Mouse (Mus musculus): Measurements from ENCODE around the gene Sgcd. TPM values are rescaled to one million over a fixed set of nuclear protein-coding genes. Genes with fewer than 3 reads are reported as not detected.
"Not testable (repeated sequence)": the region's sequence is repeated elsewhere in the genome, so short reads cannot be mapped to it uniquely, and the experiment has no call there.

Sgcd gene
- polyA plus RNA-seq, 1 experiment from 2014 or later: 2.5 TPM

DNA sequence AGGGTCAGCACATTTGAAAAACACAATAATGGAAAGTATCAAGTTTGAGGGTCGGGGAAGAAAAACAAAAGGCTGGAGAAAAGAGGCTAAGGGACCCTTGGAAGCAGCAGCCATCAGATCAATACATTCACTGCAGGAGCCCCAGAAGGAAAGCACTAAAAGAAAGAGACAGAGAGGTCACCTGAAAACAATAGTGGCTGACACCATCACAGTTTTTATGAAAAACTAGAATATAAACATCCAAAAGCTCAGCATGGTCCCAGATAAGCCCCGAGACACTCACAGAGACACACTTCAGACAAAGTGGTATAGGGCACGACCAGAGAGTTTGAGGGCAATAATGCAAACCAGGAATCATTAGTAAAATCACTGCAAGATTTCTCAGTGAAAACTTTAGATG is 589.2 kb downstream of the Sgcd start:
- 44% methylated on average over 3 of the region's 3 CpGs for WGBS
- H3K27ac ChIP-seq (ENCODE audit: low read length): no peak overlapping the region

DNA sequence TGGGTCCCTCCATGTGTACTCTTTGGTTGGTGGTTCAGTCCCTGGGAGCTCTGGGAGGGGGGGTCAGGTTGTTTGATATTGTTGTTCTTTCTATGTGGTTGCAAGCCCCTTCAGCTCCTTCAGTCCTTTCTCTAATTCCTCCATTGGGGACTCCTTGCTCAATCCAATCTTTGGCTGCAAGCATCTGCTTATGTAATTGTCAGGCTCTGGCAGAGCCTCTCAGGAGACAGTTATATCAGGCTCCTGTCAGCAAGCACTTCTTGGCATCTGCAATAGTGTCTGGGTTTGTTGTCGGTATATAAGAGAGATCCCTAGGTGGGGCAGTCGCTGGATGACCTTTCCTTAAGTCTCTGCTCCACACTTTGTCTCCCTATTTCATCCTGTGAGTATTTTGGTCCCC is 598.0 kb downstream of the Sgcd start:
- not testable (repeated sequence) for ATAC-seq (ENCODE audit: low FRiP score, low TSS enrichment); H3K27ac ChIP-seq (ENCODE audit: low read length)
- 69% methylated on average over 2 of the region's 2 CpGs for WGBS

More for the DNA sequence above, 589.2 kb downstream of the Sgcd start:
- H3K4me2 ChIP-seq (replicated peaks; ENCODE audit: low read depth, low read length): no peak overlapping the region
- no peak for ATAC-seq (ENCODE audit: low FRiP score, low TSS enrichment)
- no peaks in the 10 kb centered on the region for H3K27me3 ChIP-seq (ENCODE audit: insufficient read depth, low read length)
- H3K36me3 ChIP-seq (ENCODE audit: insufficient read depth, low read length): no peaks in the 10 kb centered on the region
- H3K9ac ChIP-seq (replicated peaks; ENCODE audit: low read length): no peak overlapping the region
- no peaks in the 10 kb centered on the region for H3K9me3 ChIP-seq (ENCODE audit: low read length)
- H3K4me1 ChIP-seq (ENCODE audit: insufficient read depth, low read length): no peaks in the 10 kb centered on the region
- no peak overlapping the region for H3K4me3 ChIP-seq (ENCODE audit: low read length)

DNA sequence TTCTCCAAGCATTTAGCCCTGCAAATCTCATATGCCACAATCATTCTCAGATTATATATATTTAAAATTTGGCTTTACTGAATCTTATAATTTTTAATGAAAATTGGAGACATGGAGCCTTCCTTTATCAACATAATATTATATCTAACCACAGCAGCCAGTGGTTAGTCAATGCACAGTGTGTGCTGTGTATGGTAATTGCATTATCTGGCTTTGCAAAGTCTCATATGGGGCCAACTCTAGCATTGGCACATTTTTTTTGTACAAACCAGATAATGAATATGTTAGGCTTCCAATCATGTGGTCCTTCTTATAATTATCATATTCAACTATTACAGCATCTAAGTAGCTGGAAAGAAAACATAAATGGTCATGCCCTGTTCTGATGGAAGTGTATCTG is 599.4 kb downstream of the Sgcd start:
- no peak overlapping the region for H3K4me2 ChIP-seq (replicated peaks; ENCODE audit: low read depth, low read length)
- H3K9ac ChIP-seq (replicated peaks; ENCODE audit: low read length): no peak overlapping the region
- no peaks in the 10 kb centered on the region for H3K36me3 ChIP-seq (ENCODE audit: insufficient read depth, low read length)
- ATAC-seq (ENCODE audit: low FRiP score, low TSS enrichment): no peak
- no peaks in the 10 kb centered on the region for H3K27me3 ChIP-seq (ENCODE audit: insufficient read depth, low read length)
- H3K4me3 ChIP-seq (ENCODE audit: low read length): no peak overlapping the region
- no peaks in the 10 kb centered on the region for H3K4me1 ChIP-seq (ENCODE audit: insufficient read depth, low read length)
- H3K27ac ChIP-seq (ENCODE audit: low read length): no peak overlapping the region
- no peaks in the 10 kb centered on the region for H3K9me3 ChIP-seq (ENCODE audit: low read length)

More for the DNA sequence above, 598.0 kb downstream of the Sgcd start:
- H3K9ac ChIP-seq (replicated peaks; ENCODE audit: low read length); H3K36me3 ChIP-seq (ENCODE audit: insufficient read depth, low read length); H3K27me3 ChIP-seq (ENCODE audit: insufficient read depth, low read length); H3K4me3 ChIP-seq (ENCODE audit: low read length); H3K9me3 ChIP-seq (ENCODE audit: low read length); H3K4me1 ChIP-seq (ENCODE audit: insufficient read depth, low read length); H3K4me2 ChIP-seq (replicated peaks; ENCODE audit: low read depth, low read length): not testable (repeated sequence)

DNA sequence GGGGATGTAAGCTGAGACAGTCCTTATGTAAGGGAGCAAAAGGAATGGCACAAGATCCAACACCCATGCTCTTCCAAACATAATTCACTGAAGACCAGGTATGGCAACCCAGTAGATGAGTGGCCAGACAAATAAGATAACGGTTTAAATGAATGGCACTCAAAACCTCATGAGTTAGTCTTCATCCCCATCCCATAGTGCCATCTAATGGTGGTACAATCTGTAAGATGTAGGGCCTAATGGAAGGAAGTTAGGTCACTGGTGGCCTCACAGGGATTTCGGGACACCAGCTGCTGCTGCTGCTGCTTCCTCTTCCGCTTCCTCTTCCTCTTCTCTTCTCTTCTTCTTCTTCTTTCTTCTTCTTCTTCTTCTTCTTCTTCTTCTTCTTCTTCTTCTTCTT is 601.0 kb downstream of the Sgcd start:
- no peak overlapping the region for H3K27ac ChIP-seq (ENCODE audit: low read length)
- ATAC-seq (ENCODE audit: low FRiP score, low TSS enrichment): no peak
- no peak overlapping the region for H3K4me3 ChIP-seq (ENCODE audit: low read length)
- 64% methylated on average over 3 of the region's 3 CpGs for WGBS
- no peaks in the 10 kb centered on the region for H3K4me1 ChIP-seq (ENCODE audit: insufficient read depth, low read length)
- no peak overlapping the region for H3K9ac ChIP-seq (replicated peaks; ENCODE audit: low read length)
- H3K27me3 ChIP-seq (ENCODE audit: insufficient read depth, low read length): no peaks in the 10 kb centered on the region
- no peak overlapping the region for H3K4me2 ChIP-seq (replicated peaks; ENCODE audit: low read depth, low read length)
- no peaks in the 10 kb centered on the region for H3K9me3 ChIP-seq (ENCODE audit: low read length)
- no peaks in the 10 kb centered on the region for H3K36me3 ChIP-seq (ENCODE audit: insufficient read depth, low read length)

DNA sequence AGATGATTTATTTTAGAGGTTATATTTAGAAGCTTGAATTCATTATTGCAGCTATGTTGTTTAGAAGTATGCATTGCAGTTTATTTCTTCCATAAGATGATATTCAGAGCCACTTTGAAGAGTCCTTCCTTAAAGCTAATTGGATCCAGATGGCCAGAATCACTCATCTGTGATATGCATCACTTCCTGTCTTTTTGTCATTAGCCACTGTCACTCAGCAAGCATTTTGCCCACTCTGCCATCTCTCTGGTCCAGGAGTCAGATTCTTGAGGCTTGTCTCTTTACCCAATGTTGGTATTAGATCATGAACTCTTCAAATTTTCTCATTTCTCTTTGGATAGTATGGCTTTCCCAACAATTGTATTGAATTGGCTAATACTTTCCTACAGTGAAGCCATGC is 602.6 kb downstream of the Sgcd start:
- no peak overlapping the region for H3K4me2 ChIP-seq (replicated peaks; ENCODE audit: low read depth, low read length)
- no peaks in the 10 kb centered on the region for H3K36me3 ChIP-seq (ENCODE audit: insufficient read depth, low read length)
- no peak overlapping the region for H3K9ac ChIP-seq (replicated peaks; ENCODE audit: low read length)
- H3K9me3 ChIP-seq (ENCODE audit: low read length): no peaks in the 10 kb centered on the region
- H3K4me3 ChIP-seq (ENCODE audit: low read length): no peak overlapping the region
- no peaks in the 10 kb centered on the region for H3K27me3 ChIP-seq (ENCODE audit: insufficient read depth, low read length)
- no peak for ATAC-seq (ENCODE audit: low FRiP score, low TSS enrichment)
- H3K27ac ChIP-seq (ENCODE audit: low read length): no peak overlapping the region
- H3K4me1 ChIP-seq (ENCODE audit: insufficient read depth, low read length): no peaks in the 10 kb centered on the region

DNA sequence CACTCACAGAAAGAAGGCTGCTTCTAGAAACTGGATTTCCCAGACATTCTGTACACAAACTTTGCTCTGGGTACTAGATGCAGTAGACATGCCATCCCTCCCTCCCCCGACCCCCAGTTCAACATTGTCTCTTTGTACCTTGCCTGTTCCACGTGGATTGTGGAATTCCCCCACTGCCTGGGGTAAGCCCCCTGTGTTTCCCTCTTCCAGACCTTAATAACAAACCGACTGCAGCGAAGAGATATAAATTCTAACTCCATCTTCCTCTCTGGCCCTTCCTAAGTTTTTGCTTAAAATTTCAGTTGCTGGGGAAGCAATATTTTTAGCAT is 609.2 kb downstream of the Sgcd start:
- Histone ChIP-seq H3K27me3 (ENCODE audit: insufficient read depth, low read length) (no peaks in the 10 kb centered on the region), H3K9ac (replicated peaks; ENCODE audit: low read length) (peak overlapping the region; percentile 73), H3K36me3 (ENCODE audit: insufficient read depth, low read length) (no peaks in the 10 kb centered on the region), H3K4me3 (ENCODE audit: low read length) (peak overlapping the region; percentile 49), H3K9me3 (ENCODE audit: low read length) (no peaks in the 10 kb centered on the region), H3K4me2 (replicated peaks; ENCODE audit: low read depth, low read length) (peak overlapping the region; percentile 77), H3K27ac (ENCODE audit: low read length) (peak overlapping the region; percentile 82), H3K4me1 (ENCODE audit: insufficient read depth, low read length) (peaks cover 9% of the 10 kb centered on the region; the same call in 1 of the 2 replicates)
- ATAC-seq (ENCODE audit: low FRiP score, low TSS enrichment): no peak
- WGBS: 34% methylated on average over 4 of the region's 4 CpGs

DNA sequence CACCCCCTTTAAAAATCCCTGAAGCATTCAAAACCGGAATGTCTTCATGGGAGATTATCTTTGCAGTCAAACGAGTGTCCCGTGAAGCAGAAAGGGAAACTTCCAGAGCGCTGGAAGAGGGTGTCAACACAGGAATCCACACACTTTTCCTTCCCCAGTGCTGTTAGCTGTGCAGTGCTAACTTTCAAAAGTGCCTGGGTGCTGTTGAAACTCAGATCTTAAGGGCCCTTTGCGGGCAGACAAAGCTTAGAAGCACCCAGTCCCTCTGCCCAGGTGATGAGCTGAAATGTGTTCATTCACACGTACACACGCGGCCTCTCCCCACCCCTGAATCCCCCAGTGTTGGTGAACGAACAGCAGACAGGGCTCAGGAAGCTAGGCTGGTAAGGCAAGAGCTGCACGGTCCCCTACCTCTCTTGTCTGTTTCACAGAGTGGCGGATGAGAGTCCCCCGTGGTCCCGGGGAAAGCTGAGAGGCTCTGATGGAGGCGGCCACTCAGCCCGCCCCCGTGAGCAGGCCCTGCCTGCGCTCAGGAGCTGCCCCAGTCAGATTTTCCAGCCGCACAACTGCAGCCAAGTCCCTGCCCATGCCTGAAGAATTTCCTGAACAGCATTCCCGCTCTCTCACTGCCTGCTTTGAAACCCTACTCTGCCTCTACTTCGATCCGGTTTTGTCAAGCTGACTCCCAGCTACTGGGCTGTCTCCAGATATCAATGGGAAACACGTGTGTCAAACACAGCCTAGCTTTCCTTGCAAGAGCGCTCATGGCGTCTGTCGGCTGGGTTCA is 609.7 kb downstream of the Sgcd start:
- H3K36me3 ChIP-seq (ENCODE audit: insufficient read depth, low read length): no peaks in the 10 kb centered on the region
- H3K4me3 ChIP-seq (ENCODE audit: low read length): peak overlapping the region; percentile 49
- peak overlapping the region; percentile 73 for H3K9ac ChIP-seq (replicated peaks; ENCODE audit: low read length)
- peak overlapping the region; percentile 82 for H3K27ac ChIP-seq (ENCODE audit: low read length)
- WGBS: 1% methylated on average over 25 of the region's 25 CpGs
- H3K9me3 ChIP-seq (ENCODE audit: low read length): no peaks in the 10 kb centered on the region
- peak; percentile 95 for ATAC-seq (ENCODE audit: low FRiP score, low TSS enrichment)
- peaks cover 9% of the 10 kb centered on the region; the same call in 1 of the 2 replicates for H3K4me1 ChIP-seq (ENCODE audit: insufficient read depth, low read length)
- no peaks in the 10 kb centered on the region for H3K27me3 ChIP-seq (ENCODE audit: insufficient read depth, low read length)
- H3K4me2 ChIP-seq (replicated peaks; ENCODE audit: low read depth, low read length): peak overlapping the region; percentile 77

DNA sequence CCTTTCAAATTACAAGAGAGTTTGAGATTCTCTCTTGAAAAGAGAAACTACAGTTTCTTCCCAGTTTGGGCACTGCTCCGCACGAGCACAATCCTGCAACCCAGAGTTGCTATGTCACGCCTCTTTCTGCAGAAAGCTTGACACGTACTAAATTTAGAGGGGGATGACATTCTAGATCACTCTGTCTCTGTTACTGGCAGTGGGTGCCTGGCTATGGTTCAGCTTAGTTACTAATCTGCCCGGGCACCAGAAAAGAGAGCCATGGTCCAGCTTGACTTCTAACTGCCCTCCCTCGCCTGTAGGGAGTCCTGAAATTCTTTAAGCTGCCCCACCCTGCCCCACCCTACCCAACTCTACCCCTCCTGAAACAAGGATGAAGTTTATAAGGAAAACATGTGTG is 611.3 kb downstream of the Sgcd start:
- 48% methylated on average over 6 of the region's 6 CpGs for WGBS
- no peak overlapping the region for H3K27ac ChIP-seq (ENCODE audit: low read length)
- H3K4me3 ChIP-seq (ENCODE audit: low read length): no peak overlapping the region
- ATAC-seq (ENCODE audit: low FRiP score, low TSS enrichment): peak; percentile 28; the same call in 1 of the 2 replicates
- H3K36me3 ChIP-seq (ENCODE audit: insufficient read depth, low read length): no peaks in the 10 kb centered on the region
- H3K4me2 ChIP-seq (replicated peaks; ENCODE audit: low read depth, low read length): peak overlapping the region; percentile 14; the same call in 1 of the 2 replicates
- no peaks in the 10 kb centered on the region for H3K27me3 ChIP-seq (ENCODE audit: insufficient read depth, low read length)
- H3K9me3 ChIP-seq (ENCODE audit: low read length): no peaks in the 10 kb centered on the region
- no peak overlapping the region for H3K9ac ChIP-seq (replicated peaks; ENCODE audit: low read length)
- H3K4me1 ChIP-seq (ENCODE audit: insufficient read depth, low read length): peaks cover 9% of the 10 kb centered on the region; the same call in 1 of the 2 replicates

DNA sequence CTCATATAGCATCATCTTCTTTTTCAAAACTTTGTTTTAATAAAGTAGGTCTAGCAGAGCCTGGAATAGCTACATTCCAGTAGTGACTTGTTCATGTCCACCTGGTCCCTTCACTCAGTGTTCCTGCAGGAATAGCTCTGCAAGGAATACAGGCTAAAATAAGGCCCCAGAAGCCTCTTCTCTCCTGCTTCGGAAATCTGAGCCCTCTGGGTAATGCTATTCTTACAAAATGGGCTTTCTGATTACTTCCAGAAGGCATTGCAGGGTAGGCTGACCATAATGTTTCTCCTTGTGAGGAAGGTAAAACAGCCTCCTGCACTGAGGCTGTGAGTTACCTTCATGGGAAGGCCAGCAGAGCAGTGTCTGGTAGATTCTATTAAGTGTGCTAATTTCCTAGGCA is 611.9 kb downstream of the Sgcd start:
- 52% methylated on average over 1 of the region's 1 CpGs for WGBS
- H3K27ac ChIP-seq (ENCODE audit: low read length): no peak overlapping the region
- H3K4me3 ChIP-seq (ENCODE audit: low read length): no peak overlapping the region
- no peaks in the 10 kb centered on the region for H3K36me3 ChIP-seq (ENCODE audit: insufficient read depth, low read length)
- no peaks in the 10 kb centered on the region for H3K9me3 ChIP-seq (ENCODE audit: low read length)
- H3K27me3 ChIP-seq (ENCODE audit: insufficient read depth, low read length): no peaks in the 10 kb centered on the region
- no peak overlapping the region for H3K4me2 ChIP-seq (replicated peaks; ENCODE audit: low read depth, low read length)
- no peak overlapping the region for H3K9ac ChIP-seq (replicated peaks; ENCODE audit: low read length)
- no peak for ATAC-seq (ENCODE audit: low FRiP score, low TSS enrichment)
- H3K4me1 ChIP-seq (ENCODE audit: insufficient read depth, low read length): peaks cover 9% of the 10 kb centered on the region; the same call in 1 of the 2 replicates

DNA sequence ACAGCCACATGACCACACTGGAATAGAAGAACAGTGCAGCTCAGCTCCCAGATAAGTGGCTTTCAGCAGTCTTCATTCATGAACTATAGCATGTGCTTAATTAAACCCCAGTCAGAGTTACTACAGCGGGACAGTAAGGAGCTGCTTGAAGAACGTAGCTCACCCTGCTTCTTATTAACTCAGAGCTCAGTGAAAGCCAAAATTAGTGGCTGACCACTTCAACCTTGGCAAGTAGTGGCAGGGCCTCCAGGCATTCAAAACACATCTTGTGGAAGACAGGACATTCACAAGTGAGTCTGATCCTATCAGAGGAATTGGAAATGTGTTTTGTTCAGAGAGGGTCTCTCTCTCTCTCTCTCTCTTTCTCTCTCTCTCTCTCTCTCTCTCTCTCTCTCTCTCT is 617.2 kb downstream of the Sgcd start:
- Histone ChIP-seq H3K9ac (replicated peaks; ENCODE audit: low read length) (no peak overlapping the region), H3K4me1 (ENCODE audit: insufficient read depth, low read length) (no peaks in the 10 kb centered on the region), H3K4me2 (replicated peaks; ENCODE audit: low read depth, low read length) (no peak overlapping the region), H3K36me3 (ENCODE audit: insufficient read depth, low read length) (no peaks in the 10 kb centered on the region), H3K4me3 (ENCODE audit: low read length) (no peak overlapping the region), H3K27ac (ENCODE audit: low read length) (no peak overlapping the region), H3K27me3 (ENCODE audit: insufficient read depth, low read length) (no peaks in the 10 kb centered on the region), H3K9me3 (ENCODE audit: low read length) (peaks cover 2% of the 10 kb centered on the region; the same call in 1 of the 2 replicates)
- WGBS: 66% methylated on average over 2 of the region's 2 CpGs
- ATAC-seq (ENCODE audit: low FRiP score, low TSS enrichment): no peak
